Mouse (Mus musculus) layer of hippocampus, adult 9-10 months (tissue): ENCODE measurements around the gene Artn.

ENCODE experiments used
- DNase-seq: peaks from one replicate; pipeline ENCODE4 v3.0.0; 2022; ENCODE audit warnings: low spot score

Artn gene

GRCm38 (mm10) chr4:117929391-117929881 lies at the start of gene Artn:
Gene Artn (minus strand): TSS chr4:117929763.
- no peak for DNase-seq

GRCm38 (mm10) chr4:117979181-117979580 lies 49.6 kb upstream of the Artn start:
- DNase-seq, result no peak

GRCm38 (mm10) chr4:117978282-117978681 lies 48.7 kb upstream of the Artn start:
- DNase-seq, result no peak

DNA sequence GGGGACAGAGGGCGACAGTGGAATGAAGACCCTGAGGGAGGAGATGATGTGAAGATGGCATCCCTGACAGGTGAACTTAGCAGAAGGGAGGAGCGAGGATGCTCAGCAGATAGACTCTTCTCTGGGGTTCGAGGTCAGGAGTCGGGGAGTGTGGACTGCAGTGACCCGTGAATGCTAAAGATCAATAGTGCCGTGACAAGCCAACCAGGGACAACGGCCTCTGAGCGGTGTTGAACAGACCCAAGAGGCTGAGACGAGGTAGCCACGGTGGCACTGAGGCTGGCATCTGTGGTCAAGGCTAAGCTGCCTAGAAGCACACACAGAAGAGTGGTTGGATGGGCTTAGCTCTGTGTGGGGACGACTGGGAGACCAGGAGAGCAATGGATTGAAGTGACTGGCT lies 48.3 kb upstream of the Artn start:
- DNase-seq, result no peak

DNA sequence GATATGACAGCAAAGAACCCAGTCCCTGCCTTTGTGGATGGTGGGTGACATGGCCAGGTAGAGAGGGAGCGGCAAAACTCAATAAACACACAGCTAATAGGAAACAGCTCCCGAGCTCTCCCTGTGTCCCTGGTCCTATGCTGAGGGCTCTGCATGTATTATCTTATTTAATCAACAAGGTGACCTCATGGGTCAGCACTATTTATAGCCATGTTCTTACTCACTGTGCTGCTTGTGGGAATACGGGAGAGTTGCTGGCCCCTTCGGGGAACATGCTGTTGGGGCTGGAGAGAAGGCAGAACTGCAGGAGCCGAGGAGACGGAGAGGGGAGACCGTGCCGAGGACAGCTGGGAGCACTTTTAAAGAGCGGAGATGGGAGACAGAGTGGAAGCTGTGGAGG lies 47.8 kb upstream of the Artn start:
- no peak for DNase-seq

DNA sequence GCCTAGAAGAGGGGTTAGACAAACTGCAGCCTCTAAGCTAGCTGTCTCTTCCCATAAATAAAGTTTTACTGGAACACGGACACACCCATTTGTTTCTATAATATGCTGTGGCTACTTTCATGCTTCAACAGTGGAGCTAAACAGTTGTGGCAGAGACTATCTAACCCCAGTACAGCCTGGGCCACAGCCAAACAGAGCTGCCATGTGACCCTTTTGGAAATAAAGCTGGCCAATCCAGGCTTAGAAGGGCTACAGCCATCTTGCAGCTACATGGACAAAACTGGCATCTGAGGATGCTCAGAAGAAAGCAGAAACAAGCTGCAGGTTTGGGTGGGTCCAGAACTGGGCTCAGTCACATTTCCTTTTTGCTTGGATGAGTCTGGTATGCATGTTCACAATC lies 46.3 kb upstream of the Artn start:
- DNase-seq, result no peak

GRCm38 (mm10) chr4:117974719-117975118 lies 45.2 kb upstream of the Artn start:
- DNase-seq, result no peak

DNA sequence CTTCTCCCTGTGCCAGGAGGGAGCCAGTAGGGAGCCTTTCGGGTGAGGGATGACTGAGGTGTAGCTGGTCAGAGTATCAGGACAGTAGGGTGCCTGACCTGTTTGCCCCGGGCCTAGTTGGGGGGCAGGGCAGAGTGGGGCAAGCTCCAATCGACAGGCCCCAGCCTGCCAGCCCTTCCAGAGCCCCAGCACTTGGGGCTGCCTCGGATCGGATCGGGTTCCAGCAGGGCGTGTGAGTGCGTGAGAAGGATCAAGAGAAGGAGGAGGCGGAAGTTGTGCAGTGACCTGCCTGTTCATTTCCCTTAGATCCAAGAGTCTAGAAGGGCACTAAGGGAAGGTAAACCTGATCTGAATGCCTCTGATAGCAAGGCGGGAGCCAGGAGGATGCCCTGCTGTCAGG lies 43.4 kb upstream of the Artn start:
- DNase-seq, result no peak

- DNase-seq, result no peak
Measured at GRCm38 (mm10) chr4:117964346-117965025, 34.9 kb upstream of the Artn start.

DNA sequence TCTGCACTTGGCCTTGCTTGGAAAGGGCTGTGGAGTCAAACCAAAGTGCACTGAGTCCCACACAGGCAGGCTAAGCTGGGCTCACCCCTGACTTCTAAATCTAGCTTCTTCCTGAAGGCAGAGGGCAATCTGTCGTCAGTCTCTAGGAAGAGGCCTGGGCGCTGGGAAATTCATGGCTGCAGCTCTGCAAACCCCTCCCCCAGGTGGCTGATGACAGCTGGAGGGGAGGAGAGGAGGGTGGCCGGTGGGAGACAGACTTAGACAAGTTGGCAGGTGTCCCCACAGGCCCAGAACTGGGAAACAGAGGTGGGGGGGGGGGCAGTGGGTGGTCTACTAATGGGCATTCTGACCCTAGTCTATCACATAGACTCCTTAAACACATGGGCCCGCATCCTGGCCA lies 27.9 kb upstream of the Artn start:
- DNase-seq, result no peak

- no peak for DNase-seq
Measured at GRCm38 (mm10) chr4:117947493-117947892, 17.9 kb upstream of the Artn start.

- DNase-seq, result no peak
Measured at GRCm38 (mm10) chr4:117946639-117947305, 17.2 kb upstream of the Artn start.

GRCm38 (mm10) chr4:117943317-117943716 lies 13.8 kb upstream of the Artn start:
- DNase-seq, result no peak

- no peak for DNase-seq
Measured at GRCm38 (mm10) chr4:117936964-117937363, 7.4 kb upstream of the Artn start.

DNA sequence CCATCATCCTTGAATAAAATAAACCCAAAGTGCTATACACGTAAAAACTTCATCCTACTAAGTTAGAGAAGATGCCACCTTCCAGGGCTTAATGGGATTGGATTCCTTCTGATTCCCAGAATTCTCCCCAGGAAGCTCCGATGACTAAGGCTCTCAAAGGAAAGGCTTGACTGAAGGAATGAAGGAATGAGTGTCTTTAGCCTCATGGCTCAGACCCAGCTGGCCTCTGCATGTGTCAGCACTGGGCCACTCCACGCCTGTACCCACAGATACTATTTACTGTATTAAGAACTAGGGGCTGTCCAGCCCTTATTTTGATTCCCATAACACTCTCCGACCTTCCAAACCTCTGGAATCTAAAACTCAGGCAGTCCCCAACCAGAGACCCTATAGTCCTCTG lies 4.5 kb upstream of the Artn start:
- DNase-seq, result no peak

DNA sequence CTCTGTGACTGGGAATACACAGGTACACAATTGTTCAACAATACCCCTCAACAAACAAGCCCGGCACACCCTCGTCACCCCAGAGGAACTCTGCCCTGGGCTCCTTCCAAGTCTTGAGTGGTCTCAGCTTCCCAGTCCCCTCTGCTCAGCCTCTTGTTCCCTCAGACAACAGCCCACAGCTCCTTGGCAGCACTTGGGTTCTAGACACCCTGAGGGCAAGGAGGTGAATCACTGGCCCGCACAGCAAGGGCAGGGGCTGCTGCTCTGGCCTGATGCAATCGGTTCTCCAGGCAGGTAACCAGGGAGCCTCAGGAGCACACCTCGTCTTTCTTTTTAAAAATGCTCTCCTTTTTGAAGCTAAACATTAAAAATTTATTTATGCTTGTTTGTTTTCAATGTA lies 3.7 kb upstream of the Artn start:
- DNase-seq, result no peak

DNA sequence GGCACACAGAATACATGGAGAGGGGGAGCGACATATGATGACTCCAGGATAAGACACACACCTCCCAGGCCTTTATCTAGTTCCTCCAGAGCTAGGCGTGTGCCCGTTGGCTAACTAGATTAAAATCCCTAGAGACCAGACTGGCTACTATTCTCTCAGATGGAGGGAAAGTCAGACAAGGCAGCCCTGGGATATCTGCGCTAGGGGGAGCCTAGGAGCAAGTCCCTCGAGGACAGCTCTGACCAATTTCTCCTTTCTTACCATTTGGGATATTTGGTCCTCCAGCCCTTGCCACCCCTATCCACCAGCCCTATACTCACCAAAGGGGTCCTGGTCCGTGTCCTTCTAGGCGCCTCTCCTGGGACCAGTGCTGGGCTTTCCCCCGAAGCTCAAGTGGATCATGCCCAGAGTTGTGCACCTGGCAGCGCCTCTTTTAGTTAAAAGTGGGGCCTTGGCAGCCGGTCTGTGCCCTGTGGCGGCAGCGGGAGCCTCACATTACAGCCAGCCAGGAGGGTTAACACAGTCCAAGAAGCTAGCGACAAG lies 793 bp downstream of the Artn start:
- DNase-seq, result no peak

DNA sequence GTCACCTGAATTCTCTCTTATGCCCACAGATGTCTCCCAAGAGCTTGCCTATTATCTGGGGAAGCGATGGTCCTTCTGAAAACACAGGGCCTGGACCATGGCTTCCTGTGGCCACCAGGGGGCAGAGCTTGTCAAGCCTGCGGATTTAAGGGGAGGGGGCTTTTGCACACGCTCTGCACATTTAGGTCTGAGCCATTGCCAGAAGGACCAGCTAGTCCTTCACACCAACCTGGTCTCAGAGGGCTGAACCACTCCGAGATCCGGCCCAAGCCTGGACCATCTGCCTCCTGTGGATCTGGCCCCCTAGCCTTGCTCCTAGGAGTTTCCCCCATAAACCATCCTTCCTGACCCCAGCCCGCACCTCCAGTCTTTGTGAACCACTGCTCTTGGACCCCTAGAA lies 1.3 kb downstream of the Artn start:
- DNase-seq, result no peak

DNA sequence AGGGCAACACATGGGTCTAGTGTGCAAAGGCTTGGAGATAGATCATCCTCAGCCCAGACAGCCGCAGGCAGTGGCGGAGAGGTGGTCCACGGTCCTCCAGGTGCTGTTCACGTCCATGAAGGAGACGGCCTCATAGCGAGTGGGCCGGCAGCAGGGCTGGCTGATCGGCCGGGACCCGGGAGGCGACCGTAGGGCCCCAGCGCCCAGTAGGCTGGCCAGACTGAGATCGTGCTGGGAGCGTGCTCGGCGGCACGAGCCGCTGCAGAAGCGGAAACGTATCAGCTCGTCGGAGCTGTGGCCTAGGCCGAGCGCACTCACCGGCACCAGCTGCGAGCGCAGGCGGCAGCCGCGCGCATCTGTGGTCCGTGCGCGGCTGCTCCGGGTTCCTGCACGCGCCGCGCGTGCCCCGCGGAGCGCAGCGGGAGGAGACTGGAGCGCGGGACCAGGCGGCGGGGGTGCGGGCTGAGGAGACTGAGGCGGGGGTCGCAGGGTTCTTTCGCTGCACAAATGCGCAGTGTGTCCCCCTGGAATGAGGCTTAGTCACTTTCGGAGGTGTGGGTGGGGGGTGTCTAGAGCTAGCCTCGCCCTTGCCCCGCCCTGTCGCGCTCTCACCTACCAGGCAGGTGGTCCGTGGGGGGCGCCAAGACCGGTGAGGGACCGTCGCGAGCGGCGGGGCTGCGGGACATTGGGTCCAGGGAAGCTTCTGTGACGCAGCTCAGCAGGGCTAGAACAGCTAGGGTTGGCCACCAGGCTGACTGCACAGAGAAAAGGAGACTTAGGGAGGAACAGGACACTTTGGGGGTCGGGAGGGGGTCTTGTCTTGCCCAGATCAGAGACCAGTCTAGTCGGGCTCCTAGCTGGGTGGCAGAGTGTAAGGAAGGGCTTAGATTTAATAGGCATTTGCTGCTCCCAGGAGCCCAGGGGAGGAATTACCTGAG lies 2.7 kb downstream of the Artn start:
- DNase-seq, result no peak

DNA sequence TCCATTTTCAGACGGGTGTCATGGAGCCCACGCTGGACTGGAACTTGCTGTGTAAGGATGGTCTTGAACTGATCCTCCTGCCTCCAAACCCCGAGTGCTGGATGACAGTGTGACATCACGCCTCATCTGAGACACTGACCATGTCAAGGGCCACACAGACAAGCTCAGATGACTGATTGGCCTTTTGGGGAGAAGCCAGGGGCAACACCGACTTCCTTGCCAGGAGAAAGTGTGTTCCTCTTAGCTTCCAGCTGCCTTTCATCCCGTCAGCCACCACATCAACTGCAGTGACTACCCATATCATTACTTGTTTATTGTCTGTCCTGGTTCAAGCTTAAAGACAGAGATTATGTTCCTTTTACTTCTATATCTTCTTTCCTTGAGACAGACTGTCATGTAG lies 4.6 kb downstream of the Artn start:
- DNase-seq, result no peak

DNA sequence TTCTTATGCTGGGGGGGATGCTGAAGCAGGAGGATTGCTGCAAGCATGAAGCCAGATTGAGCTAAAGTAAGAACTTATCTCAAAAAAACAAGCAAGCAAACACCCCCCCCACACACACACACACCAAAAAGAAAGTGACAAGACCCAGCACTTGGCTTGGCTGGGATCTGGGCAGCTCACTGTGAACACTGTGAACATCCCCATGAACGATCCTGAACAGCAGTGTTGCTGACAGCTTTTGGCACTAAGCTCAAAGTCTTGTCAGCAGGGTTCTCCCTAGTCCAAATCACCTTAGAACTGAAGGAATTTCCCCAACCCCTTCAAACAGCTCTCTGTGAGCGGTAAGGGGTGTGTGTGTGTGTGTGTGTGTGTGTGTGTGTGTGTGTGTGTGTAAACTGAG lies 6.1 kb downstream of the Artn start:
- DNase-seq, result no peak

GRCm38 (mm10) chr4:117921358-117921757 lies 8.2 kb downstream of the Artn start:
- no peak for DNase-seq
